Comparison of ENCODE assay signal across 7 mouse cellular contexts in genomic region chr17:57030931-57031660, GRCm38 (mm10). TPM values are rescaled to one million over a fixed set of nuclear protein-coding genes. Genes with fewer than 3 reads are reported as not detected.
DNase-seq lines count a peak whose midpoint lies in the region; ATAC-seq and TF ChIP-seq lines count a peak whose summit lies in the region.

Khsrp (minus strand) TSS chr17:57031522.

- H3K36me3 ChIP-seq in embryonic facial prominence, embryonic 15.5 days, result peaks cover 28% of the 10 kb centered on the region
- peaks cover 29% of the 10 kb centered on the region for H3K36me3 ChIP-seq in heart, embryonic 13.5 days
- peaks cover 28% of the 10 kb centered on the region for H3K36me3 ChIP-seq in lung, embryonic 14.5 days (ENCODE audit: insufficient read depth)

- peaks cover 12% of the 10 kb centered on the region for H3K4me1 ChIP-seq in embryonic facial prominence, embryonic 15.5 days
- H3K4me1 ChIP-seq in heart, embryonic 13.5 days, result peaks cover 23% of the 10 kb centered on the region
- H3K4me1 ChIP-seq in lung, embryonic 14.5 days (ENCODE audit: insufficient read depth), result 0 out of 2 replicates have a peak, but pooled peaks cover 3% of the 10 kb centered on the region
- peaks cover 10% of the 10 kb centered on the region for H3K4me1 ChIP-seq in olfactory bulb, adult 2 months (ENCODE audit: control insufficient read depth, insufficient read depth, low read length)

- no peaks in the 10 kb centered on the region for H3K9me3 ChIP-seq in embryonic facial prominence, embryonic 15.5 days (replicated peaks)
- H3K9me3 ChIP-seq in heart, embryonic 13.5 days, result no peaks in the 10 kb centered on the region
- H3K9me3 ChIP-seq in lung, embryonic 14.5 days (ENCODE audit: low read depth, low read length), result no peaks in the 10 kb centered on the region

- no peaks in the 10 kb centered on the region for H3K27me3 ChIP-seq in embryonic facial prominence, embryonic 15.5 days
- H3K27me3 ChIP-seq in heart, embryonic 13.5 days (replicated peaks), result no peaks in the 10 kb centered on the region
- H3K27me3 ChIP-seq in lung, embryonic 14.5 days (ENCODE audit: insufficient read depth, low read length), result no peaks in the 10 kb centered on the region

- peak within 1 kb of the TSS; percentile 68 for H3K4me2 ChIP-seq in embryonic facial prominence, embryonic 15.5 days (replicated peaks)
- H3K4me2 ChIP-seq in heart, embryonic 13.5 days, result peak within 1 kb of the TSS; percentile 92
- peak within 1 kb of the TSS; percentile 98 for H3K4me2 ChIP-seq in lung, embryonic 14.5 days

- peak; percentile 61 for TF ChIP-seq POLR2A in olfactory bulb, adult 2 months (IDR thresholded peaks at IDR 0.05; ENCODE audit: insufficient read depth, low read depth, low read length)

- ATAC-seq in CD4-positive, CD25-positive, alpha-beta regulatory T cell, adult 4 months, result no peak
- no peak for ATAC-seq in embryonic facial prominence, embryonic 15.5 days (ENCODE audit: insufficient number of reproducible peaks, low FRiP score, low TSS enrichment, low read depth)
- ATAC-seq in heart, embryonic 13.5 days (ENCODE audit: extremely low read depth, insufficient number of reproducible peaks, low FRiP score, low TSS enrichment), result peak; percentile 1; the same call in 1 of the 2 replicates
- no peak for ATAC-seq in lung, embryonic 14.5 days (ENCODE audit: insufficient read depth)

- H3K4me3 ChIP-seq in embryonic facial prominence, embryonic 15.5 days (replicated peaks), result peak within 1 kb of the TSS; percentile 90
- H3K4me3 ChIP-seq in heart, embryonic 13.5 days, result peak within 1 kb of the TSS; percentile 95
- peak within 1 kb of the TSS; percentile 93 for H3K4me3 ChIP-seq in lung, embryonic 14.5 days (ENCODE audit: low read depth, low read length)
- H3K4me3 ChIP-seq in olfactory bulb, adult 2 months (ENCODE audit: insufficient read depth, low read depth, low read length), result peak within 1 kb of the TSS; percentile 91

- peak within 1 kb of the TSS; percentile 93 for H3K27ac ChIP-seq in embryonic facial prominence, embryonic 15.5 days (replicated peaks)
- H3K27ac ChIP-seq in heart, embryonic 13.5 days (replicated peaks), result peak within 1 kb of the TSS; percentile 94
- peak within 1 kb of the TSS; percentile 95 for H3K27ac ChIP-seq in lung, embryonic 14.5 days (ENCODE audit: low read depth)
- H3K27ac ChIP-seq in olfactory bulb, adult 2 months (ENCODE audit: insufficient read depth, low read depth, low read length), result peak within 1 kb of the TSS; percentile 93

- peak; percentile 52 for DNase-seq in Muller cell, postnatal 12 days (ENCODE audit: inconsistent ontology term)
- peak; percentile 72 for DNase-seq in kidney, postnatal 10 days
- peak; percentile 59 for DNase-seq in lung, embryonic 14.5 days

- WGBS in embryonic facial prominence, embryonic 15.5 days, result under 1% methylated on average over 84 of the region's 99 CpGs
- under 1% methylated on average over 87 of the region's 99 CpGs for WGBS in heart, embryonic 13.5 days
- WGBS in lung, embryonic 14.5 days, result under 1% methylated on average over 90 of the region's 99 CpGs
- 1% methylated on average over 99 of the region's 99 CpGs for WGBS in olfactory bulb, adult 2 months

- H3K9ac ChIP-seq in embryonic facial prominence, embryonic 15.5 days, result peak within 1 kb of the TSS; percentile 100
- H3K9ac ChIP-seq in heart, embryonic 13.5 days, result peak within 1 kb of the TSS; percentile 100
- H3K9ac ChIP-seq in lung, embryonic 14.5 days, result peak within 1 kb of the TSS; percentile 99

- TF ChIP-seq CTCF in lung, embryonic 14.5 days (IDR thresholded peaks at IDR 0.05; ENCODE audit: low read depth), result no peak
- TF ChIP-seq CTCF in olfactory bulb, adult 2 months (IDR thresholded peaks at IDR 0.05; ENCODE audit: insufficient read depth, low read depth, low read length), result no peak

RNA-seq across cellular contexts. Expression of gene Khsrp, which starts in this region (rescaled TPM):
- 10 to 100 TPM; 16.0 to 29.4 TPM for polyA plus RNA-seq in CD4-positive, CD25-positive, alpha-beta regulatory T cell, adult 4 months (2017; shearing (Covaris generic))
- 40.7 and 41.4 TPM in 2 replicates for polyA plus RNA-seq in embryonic facial prominence, embryonic 15.5 days (2015; fragmentation: Nextera tagmentation; extraction: Ambion mirVana)
- polyA plus RNA-seq in heart, embryonic 13.5 days (2015; fragmentation: Nextera tagmentation; extraction: Ambion mirVana), result 29.0 and 30.5 TPM in 2 replicates
- 60.8 and 69.4 TPM in 2 replicates for polyA plus RNA-seq in lung, embryonic 14.5 days (2014; fragmentation: Nextera tagmentation; extraction: Ambion mirVana)
- polyA plus RNA-seq in olfactory bulb, adult 2 months (2012; ENCODE audit: insufficient read depth, insufficient read length, low replicate concordance, missing spikeins), result 183 TPM in 1 of 2 replicates, not detected in the other
